Mouse (Mus musculus) embryonic facial prominence, embryonic 13.5 days (tissue): ENCODE measurements at regions not wholly inside any gene's neighbourhood (a gene's known extent, or its start where the extent isn't known, plus 50 kb on each side); places are given as distances from the start of the nearest gene placed in this dataset.

Experiments
- ATAC-seq: fragments of 200-750 bp; cut with Nextera tagmentation; 2 replicates; pipeline ENCODE4 v1.8.0; 2017; ENCODE audit warnings: low read depth; ENCODE audit not compliant: insufficient number of reproducible peaks, insufficient read depth, low FRiP score, low TSS enrichment
- H3K27ac ChIP-seq: fragments of 300-500 bp; sonication (generic); 2 replicates; pipeline ENCODE4 v1.5.1; 2015; ENCODE audit warnings: moderate library complexity, mild to moderate bottlenecking, inconsistent platforms
- H3K27me3 ChIP-seq: fragments of 300-500 bp; sonication (generic); 2 replicates; pipeline ENCODE4 v1.6.1; 2015; ENCODE audit warnings: mild to moderate bottlenecking, inconsistent platforms
- H3K36me3 ChIP-seq: fragments of 300-500 bp; sonication (generic); 2 replicates; pipeline ENCODE4 v1.6.1; 2015; ENCODE audit warnings: mild to moderate bottlenecking, inconsistent platforms
- H3K4me1 ChIP-seq: fragments of 300-500 bp; sonication (generic); 2 replicates; pipeline ENCODE4 v1.6.1; 2015; ENCODE audit warnings: inconsistent platforms
- H3K4me2 ChIP-seq: fragments of 300-500 bp; sonication (generic); 2 replicates; pipeline ENCODE4 v1.6.1; 2015; ENCODE audit warnings: moderate library complexity, mild to moderate bottlenecking, inconsistent platforms
- H3K4me3 ChIP-seq: fragments of 300-500 bp; sonication (generic); 2 replicates; pipeline ENCODE4 v1.5.1; 2015; ENCODE audit warnings: mild to moderate bottlenecking, inconsistent platforms
- H3K9ac ChIP-seq: fragments of 300-500 bp; sonication (generic); 2 replicates; pipeline ENCODE4 v1.6.1; 2015; ENCODE audit warnings: mild to moderate bottlenecking, inconsistent platforms
- H3K9me3 ChIP-seq: fragments of 300-500 bp; sonication (generic); 2 replicates; pipeline ENCODE4 v1.6.1; 2016; ENCODE audit warnings: inconsistent platforms
- WGBS: fragments of 180-500 bp; shearing (Covaris S2); methylation state at CpG from one replicate; pipeline ENCODE4 v1.1.7; 2015; ENCODE audit warnings: mixed read lengths; 5-methylcytosine and 5-hydroxymethylcytosine counted together

DNA sequence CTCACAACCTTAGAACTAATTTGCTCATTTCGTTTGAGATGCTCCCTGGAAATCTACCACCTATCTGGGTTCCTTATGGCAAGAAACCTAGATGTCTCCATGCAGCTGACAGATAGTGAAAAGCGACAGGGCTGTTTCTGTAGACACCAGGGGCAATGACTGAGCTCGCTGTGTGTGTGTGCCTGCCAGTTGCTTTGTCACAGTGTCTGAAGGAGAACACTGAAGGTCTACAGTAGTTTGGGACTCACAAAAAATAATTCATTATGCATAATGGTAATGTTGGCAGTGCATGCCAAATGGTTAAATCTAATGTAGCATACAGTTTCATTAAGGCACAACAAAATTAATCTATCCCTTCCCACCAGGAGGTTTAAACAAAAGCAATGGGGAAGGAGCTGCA is 453.2 kb upstream of the Kif2a start:
- Histone ChIP-seq H3K36me3 (no peaks in the 10 kb centered on the region), H3K9me3 (no peaks in the 10 kb centered on the region), H3K27ac (no peak overlapping the region), H3K4me3 (no peak overlapping the region), H3K27me3 (peaks cover 36% of the 10 kb centered on the region; the same call in 1 of the 2 replicates), H3K4me2 (no peak overlapping the region), H3K9ac (no peak overlapping the region), H3K4me1 (peaks cover 5% of the 10 kb centered on the region; the same call in 1 of the 2 replicates)
- ATAC-seq: no peak
- 81% methylated on average over 3 of the region's 3 CpGs for WGBS

DNA sequence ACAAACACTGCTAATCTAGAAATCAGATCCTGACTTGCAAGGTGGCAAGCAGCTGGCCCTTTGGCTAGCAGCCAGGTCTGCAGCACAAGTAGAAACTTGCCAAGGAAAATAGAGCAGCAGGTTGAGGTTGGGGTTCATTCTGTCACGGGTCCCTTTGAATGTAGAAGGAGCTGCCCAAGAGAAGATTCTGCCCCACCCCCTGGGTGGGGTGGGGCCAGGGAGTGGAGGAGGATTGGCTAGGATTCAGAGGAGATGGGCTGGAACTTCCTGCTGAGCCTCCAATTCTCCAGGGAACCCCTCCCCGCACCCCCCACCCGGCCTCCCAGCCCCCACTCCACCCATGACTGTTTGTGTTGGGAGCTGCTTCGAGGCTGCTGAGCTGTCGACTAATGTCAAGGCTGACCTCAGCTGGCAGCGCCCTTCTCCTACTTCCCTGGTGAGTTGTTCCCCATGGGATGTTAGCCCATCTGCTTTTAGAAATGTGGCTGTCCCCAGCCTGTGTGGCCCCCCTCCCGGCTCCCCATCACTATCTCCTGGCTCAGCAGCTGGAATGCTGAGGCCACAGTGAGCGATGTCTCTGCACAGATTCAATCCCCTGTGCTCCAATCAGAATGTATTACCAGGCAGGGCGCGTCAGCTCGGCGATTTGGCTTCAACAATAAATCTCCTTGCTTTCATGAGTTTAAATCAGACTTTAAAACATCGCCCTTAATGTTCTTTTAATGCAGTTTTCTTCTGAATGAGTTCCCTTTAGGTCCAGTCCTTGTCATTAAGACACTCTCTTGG is 447.8 kb upstream of the Kif2a start:
- H3K4me3 ChIP-seq: peak overlapping the region; percentile 30
- H3K9ac ChIP-seq: peak overlapping the region; percentile 55
- H3K4me2 ChIP-seq: peak overlapping the region; percentile 63
- no peak overlapping the region for H3K27ac ChIP-seq
- 2% methylated on average over 13 of the region's 13 CpGs for WGBS
- H3K36me3 ChIP-seq: no peaks in the 10 kb centered on the region
- peaks cover 14% of the 10 kb centered on the region for H3K4me1 ChIP-seq
- peak; percentile 69 for ATAC-seq
- no peaks in the 10 kb centered on the region for H3K9me3 ChIP-seq
- H3K27me3 ChIP-seq: peaks cover 36% of the 10 kb centered on the region

GRCm38 (mm10) chr13:107462791-107463190 is 440.9 kb upstream of the Kif2a start:
- WGBS: 85% methylated on average over 7 of the region's 7 CpGs
- H3K27ac ChIP-seq: no peak overlapping the region
- no peak overlapping the region for H3K4me3 ChIP-seq

DNA sequence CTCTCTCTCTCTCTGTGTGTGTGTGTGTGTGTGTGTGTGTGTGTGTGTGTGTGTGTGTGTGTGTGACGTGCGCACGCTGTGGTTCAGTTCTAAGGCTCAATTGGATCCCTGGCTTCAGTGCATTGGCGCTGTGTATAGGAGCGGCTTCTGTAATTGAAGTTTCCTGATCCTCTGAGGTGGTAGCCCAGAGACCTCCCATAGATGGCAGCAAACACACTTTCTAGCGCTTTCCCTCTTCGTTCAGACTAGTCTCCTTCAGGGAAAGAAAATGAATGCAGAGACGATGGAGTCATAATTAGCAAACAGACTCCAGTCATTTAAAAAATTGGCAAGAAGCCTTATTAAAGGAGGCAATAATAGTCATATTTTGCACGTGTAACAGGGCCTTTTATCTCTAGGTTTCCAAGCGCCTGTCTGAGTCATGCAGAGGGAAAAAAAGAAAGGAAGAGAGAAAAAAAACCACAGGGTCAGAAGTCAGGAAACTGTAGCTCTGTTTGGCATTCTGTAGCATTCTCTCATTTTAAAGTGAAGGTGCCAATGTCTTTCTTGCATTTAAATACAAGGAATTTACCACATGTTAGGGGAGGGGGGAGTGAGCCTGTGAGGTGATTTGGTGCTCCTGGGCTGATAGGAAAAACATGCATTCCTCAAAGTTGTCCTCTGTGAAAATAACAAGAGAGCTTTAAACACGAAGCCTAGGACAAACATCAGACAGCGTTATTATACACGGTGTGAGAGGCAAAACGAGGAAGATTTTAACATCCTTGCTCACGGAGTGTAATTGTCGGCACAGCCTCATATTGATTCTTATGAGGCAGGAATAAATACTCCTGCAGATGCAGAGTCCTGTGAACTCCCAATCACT is 439.4 kb upstream of the Kif2a start:
- H3K4me1 ChIP-seq: 0 out of 2 replicates have a peak, but pooled peaks cover 5% of the 10 kb centered on the region
- no peak overlapping the region for H3K4me3 ChIP-seq
- H3K27me3 ChIP-seq: peaks cover 9% of the 10 kb centered on the region; the same call in 1 of the 2 replicates
- H3K4me2 ChIP-seq: peak overlapping the region; percentile 43
- no peak overlapping the region for H3K9ac ChIP-seq
- H3K9me3 ChIP-seq: no peaks in the 10 kb centered on the region
- no peak overlapping the region for H3K27ac ChIP-seq
- H3K36me3 ChIP-seq: no peaks in the 10 kb centered on the region
- WGBS: 20% methylated on average over 16 of the region's 16 CpGs
- ATAC-seq: no peak

More at GRCm38 (mm10) chr13:107462791-107463190, 440.9 kb upstream of the Kif2a start:
- no peak overlapping the region for H3K9ac ChIP-seq
- H3K4me1 ChIP-seq: 0 out of 2 replicates have a peak, but pooled peaks cover 5% of the 10 kb centered on the region
- no peaks in the 10 kb centered on the region for H3K9me3 ChIP-seq
- H3K4me2 ChIP-seq: no peak overlapping the region
- ATAC-seq: no peak
- no peaks in the 10 kb centered on the region for H3K36me3 ChIP-seq
- H3K27me3 ChIP-seq: peaks cover 13% of the 10 kb centered on the region; the same call in 1 of the 2 replicates

DNA sequence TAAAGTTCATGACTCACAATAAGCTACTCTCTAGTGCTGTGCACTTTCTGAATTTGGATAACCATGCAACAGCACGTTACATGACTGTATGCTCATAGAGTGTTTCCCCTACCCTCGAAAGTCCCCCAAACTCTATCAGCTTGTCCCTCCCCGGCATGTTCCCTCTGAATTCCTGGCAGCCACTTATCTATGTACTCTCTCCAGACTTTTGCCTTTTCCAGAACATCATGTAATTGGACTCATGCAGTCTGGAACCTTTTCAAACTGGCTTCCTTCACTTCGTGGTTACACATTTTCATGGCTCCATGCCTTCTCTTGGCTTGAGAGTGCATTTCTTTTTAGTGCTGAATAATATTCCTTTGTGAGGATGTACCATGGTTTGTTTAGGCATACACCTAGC is 436.8 kb upstream of the Kif2a start:
- Histone ChIP-seq H3K4me1 (0 out of 2 replicates have a peak, but pooled peaks cover 5% of the 10 kb centered on the region), H3K9me3 (no peaks in the 10 kb centered on the region), H3K9ac (no peak overlapping the region), H3K27me3 (peaks cover 4% of the 10 kb centered on the region; the same call in 1 of the 2 replicates), H3K4me2 (no peak overlapping the region), H3K27ac (no peak overlapping the region), H3K36me3 (no peaks in the 10 kb centered on the region), H3K4me3 (no peak overlapping the region)
- no peak for ATAC-seq
- 86% methylated on average over 4 of the region's 4 CpGs for WGBS

- ATAC-seq: no peak
- H3K9ac ChIP-seq: no peak overlapping the region
- 0 out of 2 replicates have a peak, but pooled peaks cover 5% of the 10 kb centered on the region for H3K4me1 ChIP-seq
- no peaks in the 10 kb centered on the region for H3K36me3 ChIP-seq
- no peak overlapping the region for H3K4me3 ChIP-seq
- H3K4me2 ChIP-seq: no peak overlapping the region
- H3K27me3 ChIP-seq: peaks cover 4% of the 10 kb centered on the region; the same call in 1 of the 2 replicates
- WGBS: 89% methylated on average over 10 of the region's 10 CpGs
- H3K27ac ChIP-seq: no peak overlapping the region
- H3K9me3 ChIP-seq: no peaks in the 10 kb centered on the region
Observed at GRCm38 (mm10) chr13:107457270-107457669, 435.3 kb upstream of the Kif2a start.

- H3K9ac ChIP-seq: no peak overlapping the region
- whole genome bisulfite sequencing: 69% methylated on average over 2 of the region's 2 CpGs
- peaks cover 4% of the 10 kb centered on the region; the same call in 1 of the 2 replicates for H3K27me3 ChIP-seq
- no peaks in the 10 kb centered on the region for H3K36me3 ChIP-seq
- H3K4me2 ChIP-seq: no peak overlapping the region
- 0 out of 2 replicates have a peak, but pooled peaks cover 2% of the 10 kb centered on the region for H3K4me1 ChIP-seq
- no peaks in the 10 kb centered on the region for H3K9me3 ChIP-seq
- no peak overlapping the region for H3K27ac ChIP-seq
- no peak for ATAC-seq
- H3K4me3 ChIP-seq: no peak overlapping the region
Observed at GRCm38 (mm10) chr13:107456394-107456793, 434.5 kb upstream of the Kif2a start.

- Histone ChIP-seq H3K27ac (no peak overlapping the region), H3K9ac (no peak overlapping the region), H3K4me3 (no peak overlapping the region), H3K4me1 (no peaks in the 10 kb centered on the region), H3K27me3 (no peaks in the 10 kb centered on the region), H3K9me3 (no peaks in the 10 kb centered on the region), H3K36me3 (no peaks in the 10 kb centered on the region), H3K4me2 (no peak overlapping the region)
- no peak for ATAC-seq
- 76% methylated on average over 11 of the region's 11 CpGs for WGBS
Observed at GRCm38 (mm10) chr13:107449598-107450179, 427.8 kb upstream of the Kif2a start.

DNA sequence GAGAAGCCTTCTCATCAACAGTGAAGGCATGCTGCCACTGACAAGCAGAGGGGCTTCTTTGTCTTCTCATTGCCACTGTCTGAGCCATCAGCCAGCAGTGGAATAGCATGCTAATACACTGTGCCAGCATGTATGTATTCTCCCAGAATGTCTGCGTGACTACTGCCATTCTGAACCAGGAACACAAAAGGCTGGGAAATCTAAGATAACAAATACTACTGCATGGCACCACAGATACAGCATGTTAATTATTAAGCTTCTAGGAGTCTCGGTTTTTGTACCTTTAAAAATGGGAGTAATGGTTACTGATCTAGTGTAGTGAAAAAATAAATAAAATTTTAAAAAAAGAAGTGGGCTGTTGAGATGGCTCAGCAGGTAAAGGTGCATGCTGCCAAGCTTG is 425.9 kb upstream of the Kif2a start:
- no peak for ATAC-seq
- H3K4me1 ChIP-seq: no peaks in the 10 kb centered on the region
- 82% methylated on average over 2 of the region's 2 CpGs for WGBS
- no peak overlapping the region for H3K9ac ChIP-seq
- H3K36me3 ChIP-seq: no peaks in the 10 kb centered on the region
- H3K27me3 ChIP-seq: no peaks in the 10 kb centered on the region
- H3K4me3 ChIP-seq: no peak overlapping the region
- H3K9me3 ChIP-seq: no peaks in the 10 kb centered on the region
- no peak overlapping the region for H3K4me2 ChIP-seq
- H3K27ac ChIP-seq: no peak overlapping the region

GRCm38 (mm10) chr13:107419363-107420155 is 397.6 kb upstream of the Kif2a start:
- no peak for ATAC-seq
- H3K27ac ChIP-seq: no peak overlapping the region
- H3K36me3 ChIP-seq: no peaks in the 10 kb centered on the region
- no peaks in the 10 kb centered on the region for H3K9me3 ChIP-seq
- no peak overlapping the region for H3K9ac ChIP-seq
- H3K27me3 ChIP-seq: no peaks in the 10 kb centered on the region
- no peak overlapping the region for H3K4me3 ChIP-seq
- 75% methylated on average over 3 of the region's 3 CpGs for WGBS
- no peak overlapping the region for H3K4me2 ChIP-seq
- no peaks in the 10 kb centered on the region for H3K4me1 ChIP-seq

- Histone ChIP-seq H3K9me3 (no peaks in the 10 kb centered on the region), H3K27me3 (no peaks in the 10 kb centered on the region), H3K27ac (no peak overlapping the region), H3K4me3 (no peak overlapping the region), H3K4me1 (no peaks in the 10 kb centered on the region), H3K4me2 (no peak overlapping the region), H3K36me3 (no peaks in the 10 kb centered on the region), H3K9ac (no peak overlapping the region)
- no peak for ATAC-seq
Observed at GRCm38 (mm10) chr13:107410267-107410666, 388.3 kb upstream of the Kif2a start.
